Mouse (Mus musculus): ENCODE data around the gene Batf.

- TF ChIP-seq CTCF (IDR thresholded peaks at IDR 0.05; ENCODE audit: control insufficient read depth, insufficient read depth, insufficient replicate concordance, low read depth, low read length): no peak
- no peak for TF ChIP-seq POLR2A (IDR thresholded peaks at IDR 0.05; ENCODE audit: control insufficient read depth, low read depth, low read length)
These were observed 706 bp downstream of the Batf start for GRCm38 (mm10) chr12:85687217-85687533.
